Mouse (Mus musculus) gastrocnemius, postnatal 36 days (tissue): ENCODE data around the gene Kif6. TPM values are rescaled to one million over a fixed set of nuclear protein-coding genes. Genes with fewer than 3 reads are reported as not detected.

Source experiments
- DNase-seq, 2 experiments: peaks; one replicate each; pipeline ENCODE4 v3.0.0; 2022
- intact Hi-C: fragments of 180-260 bp; cut with DNase I; formaldehyde crosslinking; loops from one replicate; pipeline ENCODE4 v1.15.1; 2025
- total RNA-seq, 2 experiments: library from RNA; stranded (reverse); gene quantifications; 2 replicates each; pipeline ENCODE4 v1.2.3; 2021

Gene Kif6
- total RNA-seq, 2 experiments from 2014 or later: not detected

GRCm38 (mm10) chr17:49734079-49734478, 119.1 kb downstream of the Kif6 start:
- intact Hi-C loops: no loop called here
- peak in 1 of 2 experiments; percentile 32 for DNase-seq

- intact Hi-C loops: no loop called here
- no peak for DNase-seq
These were observed 119.8 kb downstream of the Kif6 start for GRCm38 (mm10) chr17:49734776-49735175.

GRCm38 (mm10) chr17:49736364-49736763, 121.4 kb downstream of the Kif6 start:
- no peak for DNase-seq
- intact Hi-C loops: no loop called here

- DNase-seq: no peak
- intact Hi-C loops: no loop called here
These were observed 122.4 kb downstream of the Kif6 start for GRCm38 (mm10) chr17:49737217-49737774.

- peak; percentile 49 to 52 for DNase-seq
- intact Hi-C loops: no loop called here
These were observed 123.4 kb downstream of the Kif6 start for GRCm38 (mm10) chr17:49738351-49738750.

- intact Hi-C loops: no loop called here
- DNase-seq: no peak
These were observed 125.2 kb downstream of the Kif6 start for GRCm38 (mm10) chr17:49739896-49740679.

- intact Hi-C loops: no loop called here
These were observed 126.2 kb downstream of the Kif6 start for GRCm38 (mm10) chr17:49741172-49741571.

GRCm38 (mm10) chr17:49741927-49742326, 127.0 kb downstream of the Kif6 start:
- intact Hi-C loops: no loop called here
- DNase-seq: no peak

More at GRCm38 (mm10) chr17:49741172-49741571, 126.2 kb downstream of the Kif6 start:
- DNase-seq: no peak

- no peak for DNase-seq
- intact Hi-C loops: no loop called here
These were observed 128.9 kb downstream of the Kif6 start for GRCm38 (mm10) chr17:49743580-49744463.

- DNase-seq: no peak
- intact Hi-C loops: no loop called here
These were observed 136.0 kb downstream of the Kif6 start for GRCm38 (mm10) chr17:49750889-49751324.

- no peak for DNase-seq
- intact Hi-C loops: no loop called here
These were observed 138.9 kb downstream of the Kif6 start for GRCm38 (mm10) chr17:49753874-49754273.

GRCm38 (mm10) chr17:49756862-49757261, 141.9 kb downstream of the Kif6 start:
- intact Hi-C loops: no loop called here
- peak in 1 of 2 experiments; percentile 27 for DNase-seq

GRCm38 (mm10) chr17:49759047-49759446, 144.1 kb downstream of the Kif6 start:
- intact Hi-C loops: no loop called here
- DNase-seq: no peak

- DNase-seq: no peak
- intact Hi-C loops: no loop called here
These were observed 146.3 kb downstream of the Kif6 start for GRCm38 (mm10) chr17:49761260-49761659.

- intact Hi-C loops: no loop called here
- no peak for DNase-seq
These were observed 146.9 kb downstream of the Kif6 start for GRCm38 (mm10) chr17:49761838-49762237.

GRCm38 (mm10) chr17:49764963-49765362, 150.0 kb downstream of the Kif6 start:
- no peak for DNase-seq
- intact Hi-C loops: no loop called here

- DNase-seq: no peak
- intact Hi-C loops: no loop called here
These were observed 152.9 kb downstream of the Kif6 start for GRCm38 (mm10) chr17:49767717-49768370.

GRCm38 (mm10) chr17:49771703-49772315, 156.9 kb downstream of the Kif6 start:
- intact Hi-C loops: no loop called here
- no peak for DNase-seq

- DNase-seq: no peak
- intact Hi-C loops: no loop called here
These were observed 162.3 kb downstream of the Kif6 start for GRCm38 (mm10) chr17:49777115-49777839.
